Mouse (Mus musculus) heart, adult 2 months (tissue): ENCODE measurements around the gene Sorcs2. TPM values are rescaled to one million over a fixed set of nuclear protein-coding genes. Genes with fewer than 3 reads are reported as not detected.

Experiments
- DNase-seq, 2 experiments: peaks; one replicate each; pipeline ENCODE4 v3.0.0; 2021
- H3K27ac ChIP-seq: fragments of 200-600 bp; 2 replicates; pipeline ENCODE4 v1.8.1; 2022
- H3K27me3 ChIP-seq: fragments of 200-500 bp; 2 replicates; pipeline ENCODE4 v1.6.1; 2012; ENCODE audit warnings: mild to moderate bottlenecking, low read length, inconsistent platforms, mixed read lengths; ENCODE audit not compliant: control insufficient read depth, insufficient read depth
- H3K36me3 ChIP-seq: fragments of 200-500 bp; 2 replicates; pipeline ENCODE4 v1.6.1; 2012; ENCODE audit warnings: low read length, inconsistent platforms; ENCODE audit not compliant: control insufficient read depth, insufficient read depth
- H3K4me1 ChIP-seq: fragments of 200-500 bp; 2 replicates; pipeline ENCODE4 v1.6.1; 2011; ENCODE audit warnings: low read length; ENCODE audit not compliant: control insufficient read depth, insufficient read depth
- H3K4me3 ChIP-seq: fragments of 200-600 bp; 2 replicates; pipeline ENCODE4 v1.8.1; 2022
- H3K79me2 ChIP-seq: fragments of 200-500 bp; replicated peaks from 2 replicates; pipeline ENCODE4 v1.6.1; 2012; ENCODE audit warnings: mild to moderate bottlenecking, inconsistent platforms, low read length, moderate library complexity, mixed read lengths; ENCODE audit not compliant: control insufficient read depth, insufficient read depth
- H3K9ac ChIP-seq: fragments of 200-500 bp; 2 replicates; pipeline ENCODE4 v1.6.1; 2012; ENCODE audit warnings: low read depth, mild to moderate bottlenecking, control low read depth, inconsistent platforms, low read length, mixed read lengths
- CTCF ChIP-seq: fragments of 200-600 bp; IDR thresholded peaks from 2 replicates; pipeline ENCODE4 v1.8.1; 2022; ENCODE audit warnings: antibody characterized with exemption, mild to moderate bottlenecking, moderate library complexity
- EP300 ChIP-seq: fragments of 200-500 bp; IDR thresholded peaks from 2 replicates; pipeline ENCODE4 v1.6.1; 2011; ENCODE audit warnings: low read depth, low read length, control low read depth; ENCODE audit not compliant: insufficient read depth
- POLR2A ChIP-seq: fragments of 200-500 bp; IDR thresholded peaks from 2 replicates; pipeline ENCODE4 v1.6.1; 2011; ENCODE audit warnings: mild to moderate bottlenecking, low read depth, low read length, control low read depth; ENCODE audit not compliant: insufficient read depth
- WGBS: fragments of 180-500 bp; shearing (Covaris S2); methylation state at CpG from one replicate; pipeline ENCODE4 v1.1.7; 2018; 5-methylcytosine and 5-hydroxymethylcytosine counted together
- intact Hi-C: fragments of 180-260 bp; cut with DNase I; formaldehyde crosslinking; loops from one replicate; pipeline ENCODE4 v1.15.1; 2025
- polyA plus RNA-seq: library from polyadenylated mRNA; depleted of rRNA; stranded (reverse); fragments of >200 nt; gene quantifications from 2 replicates; pipeline ENCODE4 v1.2.3, GENCODE M21; 2012
- total RNA-seq, 2 experiments: library from RNA; stranded (reverse); gene quantifications; 2 replicates each; pipeline ENCODE4 v1.2.3; 2021

Sorcs2 gene
- total and polyA plus RNA-seq, 3 experiments = 6.0 to 9.0 (median 7.7) TPM

GRCm38 (mm10) chr5:36168963-36169650 is 228.8 kb downstream of the Sorcs2 start:
- no peaks in the 10 kb centered on the region for H3K27me3 ChIP-seq
- 42% methylated on average over 14 of the region's 14 CpGs for WGBS
- intact Hi-C loops = no loop called here
- TF ChIP-seq CTCF = peak; percentile 18; the same call in 1 of the 2 replicates
- TF ChIP-seq EP300 = no peak
- no peak for TF ChIP-seq POLR2A
- peaks cover 7% of the 10 kb centered on the region for H3K4me1 ChIP-seq
- H3K9ac ChIP-seq = peak overlapping the region; percentile 49
- peak overlapping the region; percentile 29; the same call in 1 of the 2 replicates for H3K4me3 ChIP-seq
- H3K27ac ChIP-seq = peak overlapping the region; percentile 72
- H3K36me3 ChIP-seq = no peaks in the 10 kb centered on the region
- H3K79me2 ChIP-seq = no peaks in the 10 kb centered on the region
- peak; percentile 54 to 63 for DNase-seq

DNA sequence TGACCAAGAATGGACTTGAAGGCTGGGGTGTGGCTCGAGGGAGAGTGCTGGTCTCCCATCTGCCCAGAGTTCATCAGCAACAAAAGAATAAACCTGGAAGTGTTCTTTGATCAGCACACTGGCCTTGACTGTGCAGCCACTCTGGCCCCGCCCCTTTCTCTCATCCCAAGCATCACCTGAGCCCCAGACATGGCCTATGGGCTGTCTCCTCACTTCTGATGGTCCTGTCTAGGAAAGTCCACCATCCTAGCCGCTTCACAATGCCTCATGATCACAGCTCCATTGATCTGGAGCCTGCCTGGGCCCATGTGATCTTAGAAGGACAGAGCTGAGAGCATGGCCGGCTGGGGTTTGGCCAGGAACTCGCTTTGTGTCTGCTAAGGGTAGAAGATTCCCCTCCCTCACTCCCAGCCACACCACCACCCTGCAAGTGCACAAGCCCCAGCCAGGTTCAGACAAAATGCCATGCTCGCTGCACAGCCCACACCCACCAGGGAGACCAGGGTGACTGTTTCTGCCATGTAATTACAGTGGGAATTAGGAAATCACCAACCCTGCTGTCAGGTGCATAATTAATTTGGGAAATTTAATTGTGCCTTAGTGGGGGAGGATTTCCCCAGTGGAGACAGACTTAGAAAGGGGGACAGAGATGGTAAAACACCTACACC is 231.5 kb downstream of the Sorcs2 start:
- intact Hi-C loops = no loop called here
- H3K9ac ChIP-seq = no peak overlapping the region
- no peaks in the 10 kb centered on the region for H3K27me3 ChIP-seq
- H3K27ac ChIP-seq = no peak overlapping the region
- no peaks in the 10 kb centered on the region for H3K79me2 ChIP-seq
- H3K4me1 ChIP-seq = peaks cover 7% of the 10 kb centered on the region
- TF ChIP-seq POLR2A = no peak
- TF ChIP-seq CTCF = no peak
- no peak for TF ChIP-seq EP300
- DNase-seq = no peak
- no peaks in the 10 kb centered on the region for H3K36me3 ChIP-seq
- 75% methylated on average over 6 of the region's 6 CpGs for WGBS
- H3K4me3 ChIP-seq = no peak overlapping the region

GRCm38 (mm10) chr5:36165424-36166302 is 232.3 kb downstream of the Sorcs2 start:
- 86% methylated on average over 21 of the region's 21 CpGs for WGBS
- Histone ChIP-seq H3K4me3 (no peak overlapping the region), H3K36me3 (no peaks in the 10 kb centered on the region), H3K27ac (no peak overlapping the region), H3K4me1 (peaks cover 7% of the 10 kb centered on the region), H3K79me2 (no peaks in the 10 kb centered on the region), H3K9ac (no peak overlapping the region), H3K27me3 (no peaks in the 10 kb centered on the region)
- TF ChIP-seq EP300 = no peak
- no peak for TF ChIP-seq POLR2A
- no peak for TF ChIP-seq CTCF
- intact Hi-C loops = no loop called here
- no peak for DNase-seq

- no peaks in the 10 kb centered on the region for H3K4me1 ChIP-seq
- TF ChIP-seq EP300 (no peak), CTCF (no peak), POLR2A (no peak)
- DNase-seq = no peak
- H3K36me3 ChIP-seq = no peaks in the 10 kb centered on the region
- WGBS = 71% methylated on average over 8 of the region's 8 CpGs
- no peak overlapping the region for H3K4me3 ChIP-seq
- no peak overlapping the region for H3K27ac ChIP-seq
- no peaks in the 10 kb centered on the region for H3K79me2 ChIP-seq
- intact Hi-C loops = no loop called here
- H3K9ac ChIP-seq = no peak overlapping the region
- H3K27me3 ChIP-seq = no peaks in the 10 kb centered on the region
Observed at GRCm38 (mm10) chr5:36154879-36155485, 243.0 kb downstream of the Sorcs2 start.

- Histone ChIP-seq H3K9ac (no peak overlapping the region), H3K27ac (no peak overlapping the region), H3K79me2 (no peaks in the 10 kb centered on the region), H3K4me1 (no peaks in the 10 kb centered on the region), H3K4me3 (no peak overlapping the region), H3K36me3 (no peaks in the 10 kb centered on the region), H3K27me3 (no peaks in the 10 kb centered on the region)
- intact Hi-C loops = no loop called here
- 67% methylated on average over 2 of the region's 2 CpGs for WGBS
- no peak for TF ChIP-seq POLR2A
- TF ChIP-seq EP300 = no peak
- TF ChIP-seq CTCF = no peak
- no peak for DNase-seq
Observed at GRCm38 (mm10) chr5:36153261-36153660, 244.7 kb downstream of the Sorcs2 start.
